Comparison of ENCODE assay signal across 11 mouse cellular contexts in genomic region chr14:11709798-11710197, GRCm38 (mm10).
DNase-seq lines count a peak whose midpoint lies in the region; ATAC-seq and TF ChIP-seq lines count a peak whose summit lies in the region.
"Had no signal": no experiment of that assay in that cellular context is flagged by ENCODE, and none has a peak within 500 bp of the region (broad histone marks: within the 10 kb centered on the region; RNA-seq: fewer than 3 reads in every experiment).

No protein-coding gene starts in this region.

- no peak overlapping the region for H3K4me2 ChIP-seq in forebrain, embryonic 12.5 days
- H3K4me2 ChIP-seq: embryonic facial prominence, embryonic 12.5 days; heart, embryonic 12.5 days; stomach, embryonic 15.5 days had no signal

- TF ChIP-seq POLR2A in brain, embryonic 14.5 days (IDR thresholded peaks at IDR 0.05; ENCODE audit: borderline replicate concordance, extremely low read depth, insufficient read depth, insufficient read length, poor library complexity, severe bottlenecking): no peak

- H3K27ac ChIP-seq in forebrain, embryonic 12.5 days: no peak overlapping the region
- H3K27ac ChIP-seq: embryonic facial prominence, embryonic 12.5 days; stomach, embryonic 15.5 days had no signal

- peak; percentile 10 for DNase-seq in gastrocnemius, adult 18-20 months (ENCODE audit: low spot score)
- DNase-seq in gastrocnemius, postnatal 36 days: no peak
- DNase-seq in left cerebral cortex, postnatal 4 days: peak; percentile 71
- DNase-seq in left cerebral cortex, adult 8-10 months (ENCODE audit: low spot score in 2 of 2): no peak
- DNase-seq in brain, embryonic 14.5 days (ENCODE audit: low read depth): peak; percentile 91
- DNase-seq in heart, adult 8-10 months (ENCODE audit: low spot score): no peak

- 30% methylated on average over 8 of the region's 8 CpGs for WGBS in forebrain, embryonic 12.5 days

- no peak for TF ChIP-seq CTCF in brain, embryonic 14.5 days (IDR thresholded peaks at IDR 0.05; ENCODE audit: borderline replicate concordance, extremely low read depth, insufficient read depth, insufficient read length)

- no peak overlapping the region for H3K4me3 ChIP-seq in forebrain, embryonic 12.5 days (replicated peaks)
- H3K4me3 ChIP-seq: embryonic facial prominence, embryonic 12.5 days; heart, embryonic 12.5 days; stomach, embryonic 15.5 days had no signal

- H3K36me3 ChIP-seq in forebrain, embryonic 12.5 days (replicated peaks): no peaks in the 10 kb centered on the region
- H3K36me3 ChIP-seq: embryonic facial prominence, embryonic 12.5 days; heart, embryonic 12.5 days; stomach, embryonic 15.5 days had no signal

- H3K9me3 ChIP-seq in forebrain, embryonic 12.5 days: no peaks in the 10 kb centered on the region
- H3K9me3 ChIP-seq: embryonic facial prominence, embryonic 12.5 days; stomach, embryonic 15.5 days had no signal

- intact Hi-C loops in gastrocnemius, postnatal 36 days (cut with DNase I): no loop called here
- intact Hi-C loops in left cerebral cortex, postnatal 4 days (cut with DNase I): no loop called here

- no peak overlapping the region for H3K9ac ChIP-seq in forebrain, embryonic 12.5 days
- H3K9ac ChIP-seq: embryonic facial prominence, embryonic 12.5 days; heart, embryonic 12.5 days; stomach, embryonic 15.5 days had no signal

- no peaks in the 10 kb centered on the region for H3K27me3 ChIP-seq in forebrain, embryonic 12.5 days
- H3K27me3 ChIP-seq: embryonic facial prominence, embryonic 12.5 days; heart, embryonic 12.5 days; stomach, embryonic 15.5 days had no signal

- peak; percentile 54; the same call in 1 of the 2 replicates for ATAC-seq in forebrain, embryonic 12.5 days (ENCODE audit: low FRiP score)
- ATAC-seq in frontal cortex, adult (ENCODE audit: low TSS enrichment): no peak

- H3K4me1 ChIP-seq in forebrain, embryonic 12.5 days: peaks cover 17% of the 10 kb centered on the region
- H3K4me1 ChIP-seq: stomach, embryonic 15.5 days had no signal

Comparison
In these comparisons a context has a peak if more than half of its experiments do, and no peak if none do; other contexts are left out.
1. DNase-seq: peak in gastrocnemius, adult 18-20 months (single experiment), left cerebral cortex, postnatal 4 days (single experiment) and brain, embryonic 14.5 days (single experiment); none in gastrocnemius, postnatal 36 days (0 of 2), left cerebral cortex, adult 8-10 months (0 of 2) and heart, adult 8-10 months (single experiment).